ENCODE assay signal across 8 mouse cellular contexts in genomic region chr10:38908277-38908676, GRCm38 (mm10). TPM values are rescaled to one million over a fixed set of nuclear protein-coding genes. Genes with fewer than 3 reads are reported as not detected.
DNase-seq lines count a peak whose midpoint lies in the region; ATAC-seq and TF ChIP-seq lines count a peak whose summit lies in the region.

No protein-coding gene starts in this region.

- H3K27ac ChIP-seq in embryonic facial prominence, embryonic 13.5 days, result peak overlapping the region; percentile 78
- peak overlapping the region; percentile 37 for H3K27ac ChIP-seq in heart, embryonic 12.5 days (ENCODE audit: poor library complexity, severe bottlenecking)
- peak overlapping the region; percentile 83 for H3K27ac ChIP-seq in limb, embryonic 14.5 days (replicated peaks; ENCODE audit: low read depth, low read length)

- WGBS in embryonic facial prominence, embryonic 13.5 days, result 39% methylated on average over 9 of the region's 9 CpGs
- WGBS in heart, embryonic 12.5 days, result 16% methylated on average over 9 of the region's 9 CpGs
- WGBS in limb, embryonic 14.5 days, result 28% methylated on average over 9 of the region's 9 CpGs

- ATAC-seq in embryonic facial prominence, embryonic 13.5 days (ENCODE audit: insufficient number of reproducible peaks, insufficient read depth, low FRiP score, low TSS enrichment, low read depth), result peak; percentile 81
- ATAC-seq in heart, embryonic 12.5 days (ENCODE audit: insufficient number of reproducible peaks, low FRiP score), result peak; percentile 71
- ATAC-seq in limb, embryonic 14.5 days (ENCODE audit: low FRiP score, low read depth), result peak; percentile 93

- H3K9ac ChIP-seq in embryonic facial prominence, embryonic 13.5 days, result no peak overlapping the region
- no peak overlapping the region for H3K9ac ChIP-seq in heart, embryonic 12.5 days
- no peak overlapping the region for H3K9ac ChIP-seq in limb, embryonic 14.5 days (ENCODE audit: low read depth, low read length, severe bottlenecking)

- H3K27me3 ChIP-seq in embryonic facial prominence, embryonic 13.5 days, result no peaks in the 10 kb centered on the region
- H3K27me3 ChIP-seq in heart, embryonic 12.5 days (replicated peaks), result no peaks in the 10 kb centered on the region
- H3K27me3 ChIP-seq in limb, embryonic 14.5 days (ENCODE audit: control insufficient read depth, insufficient read depth, low read length), result no peaks in the 10 kb centered on the region

- peaks cover 15% of the 10 kb centered on the region for H3K4me1 ChIP-seq in embryonic facial prominence, embryonic 13.5 days
- H3K4me1 ChIP-seq in heart, embryonic 12.5 days (replicated peaks), result peaks cover 13% of the 10 kb centered on the region
- H3K4me1 ChIP-seq in limb, embryonic 14.5 days (ENCODE audit: control insufficient read depth, insufficient read depth, low read length), result peaks cover 29% of the 10 kb centered on the region

- H3K4me2 ChIP-seq in embryonic facial prominence, embryonic 13.5 days, result no peak overlapping the region
- peak overlapping the region; percentile 53 for H3K4me2 ChIP-seq in heart, embryonic 12.5 days
- H3K4me2 ChIP-seq in limb, embryonic 14.5 days (replicated peaks; ENCODE audit: low read depth, low read length, severe bottlenecking), result peak overlapping the region; percentile 30; the same call in 1 of the 2 replicates

- TF ChIP-seq POLR2A in limb, embryonic 14.5 days (IDR thresholded peaks at IDR 0.05; ENCODE audit: borderline replicate concordance, extremely low read depth, insufficient read depth, insufficient read length), result no peak

- peak; percentile 16 for DNase-seq in adrenal gland, adult 2 months
- DNase-seq in adrenal gland, postnatal 4 days (ENCODE audit: low spot score in 2 of 2), result no peak
- DNase-seq in kidney, postnatal 10 days, result peak; percentile 89
- peak; percentile 95 for DNase-seq in limb, embryonic 14.5 days (ENCODE audit: low spot score)
- DNase-seq in right cerebral cortex, adult 2 months (ENCODE audit: low spot score in 2 of 2), result peak; percentile 79 to 81
- DNase-seq in natural killer cell, adult 2 months (ENCODE audit: low spot score in 2 of 2), result no peak

- no peak overlapping the region for H3K4me3 ChIP-seq in embryonic facial prominence, embryonic 13.5 days
- no peak overlapping the region for H3K4me3 ChIP-seq in heart, embryonic 12.5 days
- H3K4me3 ChIP-seq in limb, embryonic 14.5 days (replicated peaks; ENCODE audit: low read length), result no peak overlapping the region; the same call in 1 of the 2 replicates

- no peaks in the 10 kb centered on the region for H3K9me3 ChIP-seq in embryonic facial prominence, embryonic 13.5 days
- no peaks in the 10 kb centered on the region for H3K9me3 ChIP-seq in heart, embryonic 12.5 days (replicated peaks)
- no peaks in the 10 kb centered on the region for H3K9me3 ChIP-seq in limb, embryonic 14.5 days (ENCODE audit: control insufficient read depth, low read length)

- H3K36me3 ChIP-seq in embryonic facial prominence, embryonic 13.5 days, result no peaks in the 10 kb centered on the region
- H3K36me3 ChIP-seq in heart, embryonic 12.5 days, result no peaks in the 10 kb centered on the region
- H3K36me3 ChIP-seq in limb, embryonic 14.5 days (ENCODE audit: control insufficient read depth, insufficient read depth, low read length), result no peaks in the 10 kb centered on the region

RNA-seq across cellular contexts. Expression of gene Lama4, which starts 57.0 kb away (rescaled TPM):
- 10 to 100 TPM; 38.9 to 51.2 TPM for total RNA-seq in adrenal gland, adult 2 months (2021)
- polyA plus RNA-seq in adrenal gland, adult 2 months (2012; rRNA removed), result 30.2 and 38.6 TPM in 2 replicates
- 100 to 1,000 TPM; 115 to 122 TPM for total RNA-seq in adrenal gland, postnatal 4 days (2021)
- polyA plus RNA-seq in embryonic facial prominence, embryonic 13.5 days (2015; fragmentation: Nextera tagmentation; extraction: Ambion mirVana), result 72.6 and 87.7 TPM in 2 replicates
- polyA plus RNA-seq in heart, embryonic 12.5 days (2016; fragmentation: Nextera tagmentation; extraction: Ambion mirVana), result 144 and 158 TPM in 2 replicates
- 72.9 and 74.1 TPM in 2 replicates for polyA plus RNA-seq in limb, embryonic 14.5 days (2012; rRNA removed)
- polyA plus RNA-seq in limb, embryonic 14.5 days (2014; fragmentation: Nextera tagmentation; extraction: Ambion mirVana), result 88.7 and 94.7 TPM in 2 replicates

Comparison
In these comparisons a context has a peak if more than half of its experiments do, and no peak if none do; other contexts are left out.
1. DNase-seq: peak in adrenal gland, adult 2 months (single experiment), kidney, postnatal 10 days (single experiment), limb, embryonic 14.5 days (single experiment) and right cerebral cortex, adult 2 months (2 of 2); none in adrenal gland, postnatal 4 days (0 of 2) and natural killer cell, adult 2 months (0 of 2).
2. Peak in every context shown above with its lines, with median percentiles within 50 percentile points of each other: ATAC-seq and H3K27ac ChIP-seq.